Mouse (Mus musculus): ENCODE data around the gene Add3. TPM values are rescaled to one million over a fixed set of nuclear protein-coding genes. Genes with fewer than 3 reads are reported as not detected.

The Add3 gene
- polyA plus RNA-seq, 1 experiment from 2014 or later, result 134 TPM

DNA sequence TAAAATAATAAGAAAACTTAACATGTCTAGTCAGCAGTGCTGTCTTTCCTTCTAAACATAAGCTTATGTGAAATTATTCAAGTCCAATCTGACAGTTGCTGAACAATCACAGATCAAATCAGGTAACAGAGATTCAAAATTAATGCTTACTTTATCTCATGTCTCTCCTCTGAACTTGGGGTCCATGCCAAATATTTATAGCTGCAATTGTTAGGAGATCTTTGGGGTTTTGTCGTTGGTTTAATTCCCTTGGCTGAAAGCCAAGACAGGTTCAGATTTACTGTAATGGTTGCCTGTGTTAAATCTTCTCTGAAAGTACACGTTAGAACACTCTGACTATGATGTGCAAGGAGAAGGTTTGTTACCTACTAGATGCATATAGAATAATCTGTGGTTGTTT lies 4.8 kb downstream of the Add3 start:
- Histone ChIP-seq H3K4me2 (ENCODE audit: low read length) (peak overlapping the region; percentile 74), H3K9me3 (ENCODE audit: control insufficient read depth, low read length) (no peaks in the 10 kb centered on the region), H3K9ac (ENCODE audit: low read length) (peak overlapping the region; percentile 81; the same call in 1 of the 2 replicates), H3K4me3 (ENCODE audit: control insufficient read depth in 1 of 2, insufficient read depth in 1 of 2, low read depth in 1 of 2, low read length in 2 of 2) (peak overlapping the region in 1 of 2 experiments; percentile 60; a peak in 2 of 4 replicates), H3K4me1 (ENCODE audit: control insufficient read depth in 2 of 2, insufficient read depth in 2 of 2, low read length in 2 of 2) (peaks cover 8 to 47% of the 10 kb centered on the region in 2 experiments), H3K27me3 (ENCODE audit: control insufficient read depth, insufficient read depth, low read length) (no peaks in the 10 kb centered on the region), H3K36me3 (ENCODE audit: control insufficient read depth, insufficient read depth, low read length) (no peaks in the 10 kb centered on the region), H3K27ac (replicated peaks in 1 of 2; ENCODE audit: control insufficient read depth in 1 of 2, insufficient read depth in 1 of 2, low read depth in 2 of 2, low read length in 2 of 2) (no peak overlapping the region)
- 1% methylated on average over 2 of the region's 2 CpGs for WGBS
- ATAC-seq (ENCODE audit: insufficient number of reproducible peaks, insufficient read depth, low FRiP score, low read depth), result no peak

DNA sequence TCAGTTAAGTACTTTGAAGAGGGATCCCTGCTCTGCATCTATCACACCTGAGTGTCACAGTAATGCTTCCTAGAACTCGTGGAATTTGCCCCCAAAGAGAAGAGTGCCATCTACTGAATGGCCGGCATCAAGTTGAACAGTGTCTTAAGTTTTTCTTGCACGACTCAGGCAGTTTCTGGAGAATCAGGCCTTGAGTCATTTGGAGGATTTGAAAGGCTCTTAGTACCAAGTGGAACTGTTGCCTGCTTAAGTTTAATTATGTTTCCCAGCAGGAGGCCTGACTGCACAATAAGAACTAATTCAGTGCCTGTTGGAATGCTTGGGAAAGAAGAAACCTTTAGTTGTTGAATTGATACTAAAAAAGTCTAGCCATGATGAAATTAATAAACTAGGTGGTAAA lies 9.1 kb downstream of the Add3 start:
- Histone ChIP-seq H3K9me3 (ENCODE audit: control insufficient read depth, low read length) (no peaks in the 10 kb centered on the region), H3K9ac (ENCODE audit: low read length) (no peak overlapping the region), H3K4me3 (ENCODE audit: control insufficient read depth in 1 of 2, insufficient read depth in 1 of 2, low read depth in 1 of 2, low read length in 2 of 2) (no peak overlapping the region), H3K36me3 (ENCODE audit: control insufficient read depth, insufficient read depth, low read length) (no peaks in the 10 kb centered on the region), H3K27me3 (ENCODE audit: control insufficient read depth, insufficient read depth, low read length) (no peaks in the 10 kb centered on the region), H3K27ac (replicated peaks in 1 of 2; ENCODE audit: control insufficient read depth in 1 of 2, insufficient read depth in 1 of 2, low read depth in 2 of 2, low read length in 2 of 2) (peak overlapping the region in 1 of 2 experiments; percentile 20; a peak in 1 of 4 replicates), H3K4me1 (ENCODE audit: control insufficient read depth in 2 of 2, insufficient read depth in 2 of 2, low read length in 2 of 2) (peaks cover 20 to 71% of the 10 kb centered on the region in 2 experiments), H3K4me2 (ENCODE audit: low read length) (peak overlapping the region; percentile 1; the same call in 1 of the 2 replicates)
- 22% methylated on average over 3 of the region's 3 CpGs for WGBS
- ATAC-seq (ENCODE audit: insufficient number of reproducible peaks, insufficient read depth, low FRiP score, low read depth), result no peak

DNA sequence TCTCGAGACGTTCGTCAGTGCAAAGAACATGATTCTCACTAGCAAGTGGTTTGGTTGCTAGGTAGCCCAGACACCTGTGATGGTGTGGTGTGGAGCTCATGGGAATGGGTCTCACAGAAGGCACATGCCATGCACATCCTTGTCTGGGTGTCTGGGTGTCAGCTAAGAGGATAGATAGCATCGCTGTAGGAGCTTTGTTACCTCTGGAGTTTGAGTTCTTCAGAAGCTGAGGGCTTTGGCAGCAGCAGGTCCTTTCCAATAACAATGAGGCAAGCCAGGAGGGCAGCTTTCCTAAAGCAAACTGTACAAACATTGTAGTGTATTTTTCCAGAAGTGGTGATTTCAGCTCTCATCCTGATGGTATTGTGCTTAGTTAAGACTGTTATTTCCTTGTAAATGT lies 12.2 kb downstream of the Add3 start:
- H3K27ac ChIP-seq (replicated peaks in 1 of 2; ENCODE audit: control insufficient read depth in 1 of 2, insufficient read depth in 1 of 2, low read depth in 2 of 2, low read length in 2 of 2), result peak overlapping the region; percentile 43 to 56; a peak in 3 of 4 replicates
- peaks cover 20 to 77% of the 10 kb centered on the region in 2 experiments for H3K4me1 ChIP-seq (ENCODE audit: control insufficient read depth in 2 of 2, insufficient read depth in 2 of 2, low read length in 2 of 2)
- H3K4me3 ChIP-seq (ENCODE audit: control insufficient read depth in 1 of 2, insufficient read depth in 1 of 2, low read depth in 1 of 2, low read length in 2 of 2), result no peak overlapping the region
- ATAC-seq (ENCODE audit: insufficient number of reproducible peaks, insufficient read depth, low FRiP score, low read depth), result no peak
- no peaks in the 10 kb centered on the region for H3K27me3 ChIP-seq (ENCODE audit: control insufficient read depth, insufficient read depth, low read length)
- 47% methylated on average over 4 of the region's 4 CpGs for WGBS
- no peak overlapping the region for H3K4me2 ChIP-seq (ENCODE audit: low read length)
- no peaks in the 10 kb centered on the region for H3K9me3 ChIP-seq (ENCODE audit: control insufficient read depth, low read length)
- no peaks in the 10 kb centered on the region for H3K36me3 ChIP-seq (ENCODE audit: control insufficient read depth, insufficient read depth, low read length)
- 0 out of 2 replicates have a peak overlapping the region, but pooled peaks have one; percentile 6 for H3K9ac ChIP-seq (ENCODE audit: low read length)

DNA sequence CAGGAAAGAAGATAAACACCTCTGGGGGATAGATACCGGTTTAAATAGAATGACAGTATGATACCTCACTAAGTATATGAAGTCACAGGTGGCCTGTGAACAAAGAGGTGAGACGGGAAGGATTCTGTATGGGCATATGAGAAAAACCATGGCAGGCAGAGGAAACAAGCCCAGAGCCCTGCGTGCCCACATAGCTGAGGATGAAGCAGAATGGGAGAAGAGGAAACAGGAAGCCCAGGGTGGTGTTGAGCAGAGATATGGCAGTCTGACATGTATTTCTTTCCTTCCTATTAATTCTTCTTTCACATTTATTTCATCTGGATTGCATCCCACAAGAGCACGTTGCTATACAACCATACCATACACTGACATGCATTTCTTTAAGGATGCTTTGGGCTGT lies 12.9 kb downstream of the Add3 start:
- H3K4me3 ChIP-seq (ENCODE audit: control insufficient read depth in 1 of 2, insufficient read depth in 1 of 2, low read depth in 1 of 2, low read length in 2 of 2), result no peak overlapping the region
- H3K27me3 ChIP-seq (ENCODE audit: control insufficient read depth, insufficient read depth, low read length), result no peaks in the 10 kb centered on the region
- WGBS, result 34% methylated on average over 4 of the region's 4 CpGs
- peak overlapping the region; percentile 37 for H3K4me2 ChIP-seq (ENCODE audit: low read length)
- peak overlapping the region; percentile 56 to 65 for H3K27ac ChIP-seq (replicated peaks in 1 of 2; ENCODE audit: control insufficient read depth in 1 of 2, insufficient read depth in 1 of 2, low read depth in 2 of 2, low read length in 2 of 2)
- no peaks in the 10 kb centered on the region for H3K9me3 ChIP-seq (ENCODE audit: control insufficient read depth, low read length)
- H3K9ac ChIP-seq (ENCODE audit: low read length), result 0 out of 2 replicates have a peak overlapping the region, but pooled peaks have one; percentile 22
- ATAC-seq (ENCODE audit: insufficient number of reproducible peaks, insufficient read depth, low FRiP score, low read depth), result no peak
- H3K36me3 ChIP-seq (ENCODE audit: control insufficient read depth, insufficient read depth, low read length), result no peaks in the 10 kb centered on the region
- peaks cover 20 to 72% of the 10 kb centered on the region in 2 experiments for H3K4me1 ChIP-seq (ENCODE audit: control insufficient read depth in 2 of 2, insufficient read depth in 2 of 2, low read length in 2 of 2)

DNA sequence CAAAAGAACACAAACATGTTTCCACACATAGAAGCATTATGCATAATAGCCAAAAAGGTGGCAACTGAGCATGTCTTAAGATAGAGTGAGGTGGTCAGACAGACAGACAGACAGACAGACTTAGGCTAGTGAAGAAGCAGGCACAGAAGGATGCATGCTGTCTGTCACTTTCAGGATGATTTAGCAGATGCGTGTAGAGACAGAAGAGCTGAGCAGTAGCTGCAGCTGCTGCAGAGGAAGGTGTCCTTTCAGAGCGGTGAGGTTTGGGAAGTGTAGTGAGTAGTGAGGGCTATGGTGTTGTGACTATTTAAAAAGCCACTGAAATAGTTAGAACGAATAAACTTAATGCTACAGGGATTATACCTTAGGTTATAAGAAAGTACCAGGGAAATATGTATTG lies 13.9 kb downstream of the Add3 start:
- Histone ChIP-seq H3K27ac (replicated peaks in 1 of 2; ENCODE audit: control insufficient read depth in 1 of 2, insufficient read depth in 1 of 2, low read depth in 2 of 2, low read length in 2 of 2) (peak overlapping the region; percentile 73 to 80), H3K4me3 (ENCODE audit: control insufficient read depth in 1 of 2, insufficient read depth in 1 of 2, low read depth in 1 of 2, low read length in 2 of 2) (no peak overlapping the region), H3K4me1 (ENCODE audit: control insufficient read depth in 2 of 2, insufficient read depth in 2 of 2, low read length in 2 of 2) (peaks cover 22 to 68% of the 10 kb centered on the region in 2 experiments), H3K4me2 (ENCODE audit: low read length) (peak overlapping the region; percentile 48), H3K9ac (ENCODE audit: low read length) (peak overlapping the region; percentile 26), H3K9me3 (ENCODE audit: control insufficient read depth, low read length) (no peaks in the 10 kb centered on the region), H3K27me3 (ENCODE audit: control insufficient read depth, insufficient read depth, low read length) (no peaks in the 10 kb centered on the region), H3K36me3 (ENCODE audit: control insufficient read depth, insufficient read depth, low read length) (no peaks in the 10 kb centered on the region)
- WGBS, result 35% methylated on average over 3 of the region's 3 CpGs
- ATAC-seq (ENCODE audit: insufficient number of reproducible peaks, insufficient read depth, low FRiP score, low read depth), result no peak

DNA sequence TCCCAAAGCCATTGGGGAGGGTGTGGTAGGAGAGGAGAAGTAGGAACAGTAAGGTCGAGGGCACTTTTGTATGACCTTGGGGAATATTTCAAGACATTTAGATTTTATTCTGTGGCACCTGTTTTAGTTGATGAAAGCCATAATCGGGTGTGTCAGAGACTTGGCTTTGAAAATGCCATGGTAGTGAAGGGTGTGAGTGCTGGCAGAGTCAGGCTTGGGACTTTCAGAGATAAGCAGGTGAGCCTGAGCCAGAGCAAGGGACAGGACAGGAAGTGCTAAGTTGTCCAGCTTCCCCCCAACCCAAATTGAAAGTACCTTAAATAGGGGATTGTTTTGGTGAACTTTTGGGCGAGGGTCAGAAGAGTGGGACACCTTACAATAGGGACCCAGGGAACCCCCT lies 16.1 kb downstream of the Add3 start:
- Histone ChIP-seq H3K9me3 (ENCODE audit: control insufficient read depth, low read length) (no peaks in the 10 kb centered on the region), H3K4me2 (ENCODE audit: low read length) (no peak overlapping the region), H3K4me3 (ENCODE audit: control insufficient read depth in 1 of 2, insufficient read depth in 1 of 2, low read depth in 1 of 2, low read length in 2 of 2) (no peak overlapping the region), H3K9ac (ENCODE audit: low read length) (no peak overlapping the region), H3K36me3 (ENCODE audit: control insufficient read depth, insufficient read depth, low read length) (peaks cover 7% of the 10 kb centered on the region; the same call in 1 of the 2 replicates), H3K4me1 (ENCODE audit: control insufficient read depth in 2 of 2, insufficient read depth in 2 of 2, low read length in 2 of 2) (peaks cover 25 to 62% of the 10 kb centered on the region in 2 experiments), H3K27ac (replicated peaks in 1 of 2; ENCODE audit: control insufficient read depth in 1 of 2, insufficient read depth in 1 of 2, low read depth in 2 of 2, low read length in 2 of 2) (peak overlapping the region; percentile 37 to 63), H3K27me3 (ENCODE audit: control insufficient read depth, insufficient read depth, low read length) (no peaks in the 10 kb centered on the region)
- ATAC-seq (ENCODE audit: insufficient number of reproducible peaks, insufficient read depth, low FRiP score, low read depth), result 0 out of 2 replicates have a peak, but pooled peaks have one; percentile 57
- WGBS, result 32% methylated on average over 3 of the region's 3 CpGs

DNA sequence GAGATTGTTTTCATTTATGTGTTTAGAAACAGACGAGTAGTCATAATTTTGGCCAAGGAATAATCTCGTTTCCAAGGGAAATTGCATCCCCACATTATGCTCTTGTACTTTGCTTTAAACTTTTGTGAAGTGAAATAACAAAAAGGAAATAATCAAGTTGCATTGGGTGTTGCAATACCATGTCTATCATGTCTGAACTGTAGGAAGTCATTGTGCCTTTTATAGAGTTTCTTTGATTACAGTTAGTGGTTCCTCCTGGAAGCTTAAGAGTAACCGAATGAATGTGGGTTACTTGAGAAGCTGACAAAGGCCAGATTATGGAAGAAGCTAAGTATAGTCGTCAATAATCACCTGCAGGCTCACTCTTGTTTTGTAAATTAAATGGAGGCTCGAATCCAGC lies 16.9 kb downstream of the Add3 start:
- 67% methylated on average over 5 of the region's 5 CpGs for WGBS
- Histone ChIP-seq H3K27ac (replicated peaks in 1 of 2; ENCODE audit: control insufficient read depth in 1 of 2, insufficient read depth in 1 of 2, low read depth in 2 of 2, low read length in 2 of 2) (no peak overlapping the region), H3K9ac (ENCODE audit: low read length) (no peak overlapping the region), H3K27me3 (ENCODE audit: control insufficient read depth, insufficient read depth, low read length) (no peaks in the 10 kb centered on the region), H3K4me1 (ENCODE audit: control insufficient read depth in 2 of 2, insufficient read depth in 2 of 2, low read length in 2 of 2) (peaks cover 25 to 57% of the 10 kb centered on the region in 2 experiments), H3K4me2 (ENCODE audit: low read length) (no peak overlapping the region), H3K9me3 (ENCODE audit: control insufficient read depth, low read length) (no peaks in the 10 kb centered on the region), H3K36me3 (ENCODE audit: control insufficient read depth, insufficient read depth, low read length) (peaks cover 8% of the 10 kb centered on the region; the same call in 1 of the 2 replicates), H3K4me3 (ENCODE audit: control insufficient read depth in 1 of 2, insufficient read depth in 1 of 2, low read depth in 1 of 2, low read length in 2 of 2) (no peak overlapping the region)
- ATAC-seq (ENCODE audit: insufficient number of reproducible peaks, insufficient read depth, low FRiP score, low read depth), result no peak

DNA sequence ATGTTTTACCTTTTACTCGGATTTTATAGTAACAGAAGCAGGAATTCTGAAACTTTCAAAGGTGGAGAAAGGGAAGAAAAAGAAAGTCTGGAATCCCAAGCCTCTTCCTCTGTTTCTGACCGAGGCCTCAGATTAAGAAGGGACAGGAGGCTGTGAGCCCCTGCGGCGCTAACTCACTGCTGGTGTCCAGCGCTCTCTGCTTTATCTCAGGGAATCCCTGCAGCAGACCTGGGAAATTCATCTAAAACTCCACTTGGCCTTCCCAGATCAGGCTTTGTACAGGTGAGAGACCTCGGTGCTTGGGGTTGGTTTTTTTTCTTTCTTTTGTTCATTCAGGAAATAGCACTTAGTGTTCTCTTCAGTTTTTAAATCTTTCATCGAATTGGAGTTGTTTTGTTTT lies 19.1 kb downstream of the Add3 start:
- ATAC-seq (ENCODE audit: insufficient number of reproducible peaks, insufficient read depth, low FRiP score, low read depth), result no peak
- H3K9ac ChIP-seq (ENCODE audit: low read length), result peak overlapping the region; percentile 48; the same call in 1 of the 2 replicates
- H3K4me3 ChIP-seq (ENCODE audit: control insufficient read depth in 1 of 2, insufficient read depth in 1 of 2, low read depth in 1 of 2, low read length in 2 of 2), result no peak overlapping the region
- H3K27ac ChIP-seq (replicated peaks in 1 of 2; ENCODE audit: control insufficient read depth in 1 of 2, insufficient read depth in 1 of 2, low read depth in 2 of 2, low read length in 2 of 2), result peak overlapping the region; percentile 20 to 53; a peak in 3 of 4 replicates
- H3K4me1 ChIP-seq (ENCODE audit: control insufficient read depth in 2 of 2, insufficient read depth in 2 of 2, low read length in 2 of 2), result peaks cover 13 to 37% of the 10 kb centered on the region in 2 experiments
- WGBS, result 26% methylated on average over 7 of the region's 7 CpGs
- peaks cover 14% of the 10 kb centered on the region; the same call in 1 of the 2 replicates for H3K36me3 ChIP-seq (ENCODE audit: control insufficient read depth, insufficient read depth, low read length)
- H3K4me2 ChIP-seq (ENCODE audit: low read length), result 0 out of 2 replicates have a peak overlapping the region, but pooled peaks have one; percentile 11
- H3K9me3 ChIP-seq (ENCODE audit: control insufficient read depth, low read length), result no peaks in the 10 kb centered on the region
- no peaks in the 10 kb centered on the region for H3K27me3 ChIP-seq (ENCODE audit: control insufficient read depth, insufficient read depth, low read length)

All from heart, embryonic 14.5 days (tissue).